ENCODE assay signal across 9 mouse cellular contexts in genomic region chr7:45919083-45919671, GRCm38 (mm10). TPM values are rescaled to one million over a fixed set of nuclear protein-coding genes. Genes with fewer than 3 reads are reported as not detected.
A peak's percentile ranks its signal among the peaks of the same experiment; 100 is the strongest.
DNase-seq lines count a peak whose midpoint lies in the region; ATAC-seq and TF ChIP-seq lines count a peak whose summit lies in the region.
"Had no signal": no experiment of that assay in that cellular context is flagged by ENCODE, and none has a peak within 500 bp of the region (broad histone marks: within the 10 kb centered on the region; RNA-seq: fewer than 3 reads in every experiment).

No protein-coding gene starts in this region.

- H3K4me2 ChIP-seq in intestine, postnatal 0 days (replicated peaks; ENCODE audit: low read depth): peak overlapping the region; percentile 6; the same call in 1 of the 2 replicates
- H3K4me2 ChIP-seq in stomach, postnatal 0 days (replicated peaks; ENCODE audit: low read depth): peak overlapping the region; percentile 62; the same call in 1 of the 2 replicates
- H3K4me2 ChIP-seq: neural tube, embryonic 12.5 days had no signal

- peak overlapping the region; percentile 69 for H3K4me3 ChIP-seq in megakaryocyte, embryonic 14.5 days (replicated peaks)
- no peak overlapping the region for H3K4me3 ChIP-seq in intestine, postnatal 0 days (ENCODE audit: low read depth, low read length)
- H3K4me3 ChIP-seq in stomach, postnatal 0 days (ENCODE audit: low read depth, low read length): no peak overlapping the region
- H3K4me3 ChIP-seq: neural tube, embryonic 12.5 days had no signal

- H3K36me3 ChIP-seq in megakaryocyte, embryonic 14.5 days (replicated peaks; ENCODE audit: low read length): peaks cover 51% of the 10 kb centered on the region
- peaks cover 12% of the 10 kb centered on the region; the same call in 1 of the 2 replicates for H3K36me3 ChIP-seq in intestine, postnatal 0 days (ENCODE audit: control insufficient read depth, insufficient read depth)
- H3K36me3 ChIP-seq in stomach, postnatal 0 days (ENCODE audit: control insufficient read depth, insufficient read depth, low read length): no peaks in the 10 kb centered on the region; the same call in 1 of the 2 replicates
- H3K36me3 ChIP-seq: neural tube, embryonic 12.5 days had no signal

- H3K9me3 ChIP-seq in megakaryocyte, embryonic 14.5 days: no peaks in the 10 kb centered on the region
- no peaks in the 10 kb centered on the region for H3K9me3 ChIP-seq in intestine, postnatal 0 days (ENCODE audit: control insufficient read depth)
- no peaks in the 10 kb centered on the region for H3K9me3 ChIP-seq in stomach, postnatal 0 days (ENCODE audit: control insufficient read depth, low read length)
- H3K9me3 ChIP-seq: neural tube, embryonic 12.5 days had no signal

- peaks cover 83% of the 10 kb centered on the region for H3K4me1 ChIP-seq in megakaryocyte, embryonic 14.5 days
- peaks cover 8% of the 10 kb centered on the region; the same call in 1 of the 2 replicates for H3K4me1 ChIP-seq in intestine, postnatal 0 days (replicated peaks; ENCODE audit: control insufficient read depth, insufficient read depth, low read length)
- H3K4me1 ChIP-seq in stomach, postnatal 0 days (replicated peaks; ENCODE audit: control insufficient read depth, insufficient read depth): peaks cover 12% of the 10 kb centered on the region

- H3K27me3 ChIP-seq in megakaryocyte, embryonic 14.5 days (replicated peaks): no peaks in the 10 kb centered on the region
- H3K27me3 ChIP-seq in intestine, postnatal 0 days (replicated peaks; ENCODE audit: control insufficient read depth, insufficient read depth, low read length): no peaks in the 10 kb centered on the region
- H3K27me3 ChIP-seq in stomach, postnatal 0 days (ENCODE audit: control insufficient read depth, insufficient read depth, low read length): no peaks in the 10 kb centered on the region
- H3K27me3 ChIP-seq: neural tube, embryonic 12.5 days had no signal

- WGBS in intestine, postnatal 0 days: 76% methylated on average over 14 of the region's 14 CpGs
- 68% methylated on average over 14 of the region's 14 CpGs for WGBS in stomach, postnatal 0 days

- TF ChIP-seq EP300 in stomach, postnatal 0 days (optimal IDR thresholded peaks at IDR 0.05): no peak

- peak; percentile 66 for TF ChIP-seq CTCF in intestine, postnatal 0 days (IDR thresholded peaks at IDR 0.05; ENCODE audit: low read depth)
- TF ChIP-seq CTCF in stomach, postnatal 0 days (IDR thresholded peaks at IDR 0.05; ENCODE audit: low read depth): peak; percentile 65

- peak; percentile 44 to 64 for DNase-seq in adrenal gland, adult (ENCODE audit: inconsistent age in 2 of 2, low spot score in 1 of 2)
- no peak for DNase-seq in adrenal gland, postnatal 4 days (ENCODE audit: low spot score in 2 of 2)
- no peak for DNase-seq in stomach, postnatal 0 days (ENCODE audit: low spot score)
- DNase-seq in ovary, postnatal 36 days (ENCODE audit: low spot score): no peak
- DNase-seq in cerebellum, adult 11-12 months: no peak

- H3K27ac ChIP-seq in intestine, postnatal 0 days (ENCODE audit: low read depth, low read length): no peak overlapping the region
- no peak overlapping the region for H3K27ac ChIP-seq in stomach, postnatal 0 days (replicated peaks)
- H3K27ac ChIP-seq: neural tube, embryonic 12.5 days had no signal

- no peak for ATAC-seq in megakaryocyte, adult 5-6 weeks (ENCODE audit: poor library complexity, severe bottlenecking)
- ATAC-seq in intestine, postnatal 0 days: no peak
- no peak for ATAC-seq in stomach, postnatal 0 days (ENCODE audit: low FRiP score, low TSS enrichment)

- no peak overlapping the region for H3K9ac ChIP-seq in intestine, postnatal 0 days (ENCODE audit: low read depth, low read length)
- no peak overlapping the region for H3K9ac ChIP-seq in stomach, postnatal 0 days (ENCODE audit: low read length)
- H3K9ac ChIP-seq: neural tube, embryonic 12.5 days had no signal

RNA-seq across cellular contexts. Expression of gene Emp3, which starts 2.0 kb away (rescaled TPM):
- total RNA-seq in adrenal gland, postnatal 4 days (2021): 100 to 1,000 TPM; 191 to 202 TPM
- 176 and 453 TPM in 2 replicates for polyA plus RNA-seq in megakaryocyte, embryonic 14.5 days (2012; ENCODE audit: insufficient read depth, low replicate concordance)
- 661 and 761 TPM in 2 replicates for total RNA-seq in megakaryocyte, adult 5-6 weeks (2015)
- total RNA-seq in megakaryocyte, adult 5-6 weeks (2017): 564 and 565 TPM in 2 replicates
- polyA plus RNA-seq in intestine, postnatal 0 days (2015; fragmentation: Nextera tagmentation; extraction: Ambion mirVana): 82.4 and 83.3 TPM in 2 replicates
- 135 and 151 TPM in 2 replicates for polyA plus RNA-seq in stomach, postnatal 0 days (2015; fragmentation: Nextera tagmentation; extraction: Ambion mirVana)

RNA-seq across cellular contexts. Expression of gene Ccdc114, which starts 4.7 kb away (rescaled TPM):
- 1 to 10 TPM; 8.8 to 10.0 TPM for total RNA-seq in adrenal gland, postnatal 4 days (2021)
- polyA plus RNA-seq in megakaryocyte, embryonic 14.5 days (2012; ENCODE audit: insufficient read depth, low replicate concordance): 0.82 TPM in 1 of 2 replicates, not detected in the other
- total RNA-seq in megakaryocyte, adult 5-6 weeks (2015): 0.84 and 3.3 TPM in 2 replicates
- 3.2 and 3.4 TPM in 2 replicates for total RNA-seq in megakaryocyte, adult 5-6 weeks (2017)
- polyA plus RNA-seq in intestine, postnatal 0 days (2015; fragmentation: Nextera tagmentation; extraction: Ambion mirVana): 2.9 and 3.3 TPM in 2 replicates
- polyA plus RNA-seq in stomach, postnatal 0 days (2015; fragmentation: Nextera tagmentation; extraction: Ambion mirVana): 1.7 and 2.3 TPM in 2 replicates

RNA-seq across cellular contexts. Expression of gene Tmem143, which starts 22.4 kb away (rescaled TPM):
- total RNA-seq in adrenal gland, postnatal 4 days (2021): 10 to 100 TPM; 30.2 to 33.3 TPM
- 19.2 and 32.5 TPM in 2 replicates for polyA plus RNA-seq in megakaryocyte, embryonic 14.5 days (2012; ENCODE audit: insufficient read depth, low replicate concordance)
- 1.9 and 8.0 TPM in 2 replicates for total RNA-seq in megakaryocyte, adult 5-6 weeks (2015)
- total RNA-seq in megakaryocyte, adult 5-6 weeks (2017): 5.8 TPM in 2 replicates
- polyA plus RNA-seq in intestine, postnatal 0 days (2015; fragmentation: Nextera tagmentation; extraction: Ambion mirVana): 6.8 and 7.4 TPM in 2 replicates
- 3.1 and 3.2 TPM in 2 replicates for polyA plus RNA-seq in stomach, postnatal 0 days (2015; fragmentation: Nextera tagmentation; extraction: Ambion mirVana)

RNA-seq across cellular contexts. Expression of gene Syngr4, which starts 22.7 kb away (rescaled TPM):
- total RNA-seq in adrenal gland, postnatal 4 days (2021): under 1 TPM; 0.79 to 0.95 TPM
- polyA plus RNA-seq in megakaryocyte, embryonic 14.5 days (2012; ENCODE audit: insufficient read depth, low replicate concordance): 2.7 and 6.4 TPM in 2 replicates
- total RNA-seq in megakaryocyte, adult 5-6 weeks (2015): 1.2 and 1.4 TPM in 2 replicates
- not detected in 2 replicates for total RNA-seq in megakaryocyte, adult 5-6 weeks (2017)
- 0.72 and 0.75 TPM in 2 replicates for polyA plus RNA-seq in intestine, postnatal 0 days (2015; fragmentation: Nextera tagmentation; extraction: Ambion mirVana)
- 0.46 and 0.79 TPM in 2 replicates for polyA plus RNA-seq in stomach, postnatal 0 days (2015; fragmentation: Nextera tagmentation; extraction: Ambion mirVana)

RNA-seq across cellular contexts. Expression of gene Grin2d, which starts 41.0 kb away (rescaled TPM):
- 1 to 10 TPM; 2.0 to 2.1 TPM for total RNA-seq in adrenal gland, postnatal 4 days (2021)
- polyA plus RNA-seq in megakaryocyte, embryonic 14.5 days (2012; ENCODE audit: insufficient read depth, low replicate concordance): 0.31 and 2.6 TPM in 2 replicates
- 0.14 and 0.16 TPM in 2 replicates for total RNA-seq in megakaryocyte, adult 5-6 weeks (2015)
- total RNA-seq in megakaryocyte, adult 5-6 weeks (2017): 0.04 and 0.07 TPM in 2 replicates
- polyA plus RNA-seq in intestine, postnatal 0 days (2015; fragmentation: Nextera tagmentation; extraction: Ambion mirVana): 0.66 and 1.1 TPM in 2 replicates
- polyA plus RNA-seq in stomach, postnatal 0 days (2015; fragmentation: Nextera tagmentation; extraction: Ambion mirVana): 0.35 and 0.38 TPM in 2 replicates

Comparison
In these comparisons a context has a peak if more than half of its experiments do, and no peak if none do; other contexts are left out.
1. DNase-seq: peak in adrenal gland, adult (2 of 2); none in adrenal gland, postnatal 4 days (0 of 2), stomach, postnatal 0 days (single experiment), ovary, postnatal 36 days (single experiment) and cerebellum, adult 11-12 months (single experiment).